Mouse (Mus musculus): Measurements from ENCODE around the gene Tfe3. TPM values are rescaled to one million over a fixed set of nuclear protein-coding genes. Genes with fewer than 3 reads are reported as not detected.
"Not testable (repeated sequence)": the region's sequence is repeated elsewhere in the genome, so short reads cannot be mapped to it uniquely, and the experiment has no call there.

The Tfe3 gene
- polyA plus RNA-seq, 1 experiment from 2014 or later, result 21.7 TPM

DNA sequence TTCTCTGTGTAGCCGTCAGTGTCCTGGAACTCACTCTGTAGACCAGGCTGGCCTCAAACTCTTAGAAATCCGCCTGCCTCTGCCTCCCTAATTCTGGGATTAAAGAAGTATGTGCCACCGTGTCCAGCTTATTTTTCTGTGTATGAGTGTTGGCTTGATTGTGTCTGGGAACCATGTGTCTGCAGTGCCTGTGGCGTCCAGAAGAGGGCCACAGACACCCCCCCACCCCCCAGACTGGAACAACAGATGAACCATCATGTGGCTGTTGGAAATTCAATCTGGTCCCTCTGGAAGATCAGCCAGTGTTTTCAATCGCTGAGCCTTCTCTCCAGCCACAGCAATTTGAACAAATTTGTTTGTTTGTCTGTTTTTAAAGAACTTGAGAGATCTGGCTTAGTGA lies 18.9 kb upstream of the Tfe3 start:
- no peaks in the 10 kb centered on the region for H3K4me1 ChIP-seq (replicated peaks; ENCODE audit: control insufficient read depth, insufficient read depth, low read length)
- ATAC-seq (ENCODE audit: low FRiP score) (no peak), DNase-seq (ENCODE audit: low spot score) (peak; percentile 14)
- no peaks in the 10 kb centered on the region for H3K27me3 ChIP-seq (ENCODE audit: control insufficient read depth, insufficient read depth, low read length)
- H3K4me3 ChIP-seq (ENCODE audit: low read depth, low read length), result no peak overlapping the region
- no peak overlapping the region for H3K4me2 ChIP-seq (replicated peaks; ENCODE audit: low read depth, low read length)
- no peak overlapping the region for H3K27ac ChIP-seq (ENCODE audit: low read depth, low read length)
- no peaks in the 10 kb centered on the region for H3K9me3 ChIP-seq (ENCODE audit: control insufficient read depth, low read length)
- WGBS, result 65% methylated on average over 5 of the region's 5 CpGs
- H3K9ac ChIP-seq (ENCODE audit: low read depth, low read length), result no peak overlapping the region
- H3K36me3 ChIP-seq (ENCODE audit: control insufficient read depth, insufficient read depth, low read length), result no peaks in the 10 kb centered on the region

DNA sequence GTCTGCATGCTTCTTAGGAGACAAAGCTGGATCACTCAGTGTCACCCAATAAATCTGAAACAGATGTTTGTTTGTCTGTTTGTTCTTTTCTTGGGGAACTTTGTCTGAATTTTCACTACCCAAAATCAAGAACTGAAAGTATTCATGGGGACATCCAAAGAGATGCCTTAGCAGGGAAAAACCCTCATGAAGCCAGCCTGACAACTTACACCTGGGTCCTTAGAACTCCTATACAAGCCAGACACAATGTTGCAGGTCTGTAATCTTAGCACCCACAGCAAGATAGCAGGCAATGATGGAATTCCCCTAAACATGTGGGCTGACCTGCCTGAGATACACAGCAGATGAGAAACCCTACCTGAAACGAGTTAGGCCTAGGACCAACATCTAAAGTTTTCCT lies 17.4 kb upstream of the Tfe3 start:
- H3K4me1 ChIP-seq (replicated peaks; ENCODE audit: control insufficient read depth, insufficient read depth, low read length), result no peaks in the 10 kb centered on the region
- no peak overlapping the region for H3K9ac ChIP-seq (ENCODE audit: low read depth, low read length)
- H3K27ac ChIP-seq (ENCODE audit: low read depth, low read length), result no peak overlapping the region
- no peak overlapping the region for H3K4me2 ChIP-seq (replicated peaks; ENCODE audit: low read depth, low read length)
- 64% methylated on average over 1 of the region's 1 CpGs for WGBS
- H3K9me3 ChIP-seq (ENCODE audit: control insufficient read depth, low read length), result no peaks in the 10 kb centered on the region
- no peaks in the 10 kb centered on the region for H3K36me3 ChIP-seq (ENCODE audit: control insufficient read depth, insufficient read depth, low read length)
- ATAC-seq (ENCODE audit: low FRiP score) (no peak), DNase-seq (ENCODE audit: low spot score) (no peak)
- H3K4me3 ChIP-seq (ENCODE audit: low read depth, low read length), result no peak overlapping the region
- no peaks in the 10 kb centered on the region for H3K27me3 ChIP-seq (ENCODE audit: control insufficient read depth, insufficient read depth, low read length)

GRCm38 (mm10) chrX:7745429-7745828 lies 16.9 kb upstream of the Tfe3 start:
- no peak overlapping the region for H3K4me2 ChIP-seq (replicated peaks; ENCODE audit: low read depth, low read length)
- 90% methylated on average over 8 of the region's 8 CpGs for WGBS
- no peak for ATAC-seq (ENCODE audit: low FRiP score)
- no peak overlapping the region for H3K27ac ChIP-seq (ENCODE audit: low read depth, low read length)
- no peaks in the 10 kb centered on the region for H3K4me1 ChIP-seq (replicated peaks; ENCODE audit: control insufficient read depth, insufficient read depth, low read length)
- H3K4me3 ChIP-seq (ENCODE audit: low read depth, low read length), result no peak overlapping the region
- no peaks in the 10 kb centered on the region for H3K27me3 ChIP-seq (ENCODE audit: control insufficient read depth, insufficient read depth, low read length)
- DNase-seq (ENCODE audit: low spot score), result no peak
- no peaks in the 10 kb centered on the region for H3K9me3 ChIP-seq (ENCODE audit: control insufficient read depth, low read length)
- H3K36me3 ChIP-seq (ENCODE audit: control insufficient read depth, insufficient read depth, low read length), result no peaks in the 10 kb centered on the region
- H3K9ac ChIP-seq (ENCODE audit: low read depth, low read length), result no peak overlapping the region

DNA sequence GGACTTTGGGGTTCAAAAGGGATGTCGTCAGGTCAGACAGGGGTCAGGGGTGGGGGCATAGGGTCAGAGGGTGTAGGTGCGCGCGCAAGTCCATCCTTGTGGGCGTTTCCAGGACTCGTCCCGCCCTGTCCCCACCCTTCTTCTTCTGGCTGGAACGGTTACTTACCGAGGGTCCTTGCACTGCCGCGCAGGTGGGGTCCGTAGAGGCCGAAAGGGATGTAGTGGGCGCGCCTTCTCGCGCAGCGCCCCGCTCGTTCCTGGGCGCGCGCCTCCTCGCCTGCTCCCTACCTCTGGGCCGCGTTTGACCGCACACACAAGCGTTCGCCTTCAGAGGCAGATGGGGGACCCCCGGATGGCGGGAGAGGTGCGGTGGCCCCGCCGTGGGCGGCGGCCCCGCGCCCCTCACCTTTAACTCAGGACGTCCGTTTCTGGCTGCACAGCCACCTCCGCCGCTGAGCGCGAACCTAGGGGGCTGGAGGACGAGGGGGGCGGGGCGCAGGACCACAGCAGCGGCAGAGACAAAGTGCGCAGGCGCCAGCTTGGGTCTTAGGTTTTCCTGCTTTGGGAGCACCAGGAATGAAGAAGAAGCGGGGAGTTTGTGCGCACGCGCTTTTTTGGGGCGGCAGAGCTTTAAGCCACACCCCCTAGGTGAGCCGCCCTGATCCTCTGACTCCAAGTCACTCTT lies 11.8 kb upstream of the Tfe3 start, which contains the start of gene Ccdc120:
Gene Ccdc120 (minus strand): TSS at position 474 of the 685 bp plus-strand sequence.
- Histone ChIP-seq H3K4me1 (replicated peaks; ENCODE audit: control insufficient read depth, insufficient read depth, low read length) (no peaks in the 10 kb centered on the region), H3K27me3 (ENCODE audit: control insufficient read depth, insufficient read depth, low read length) (no peaks in the 10 kb centered on the region), H3K36me3 (ENCODE audit: control insufficient read depth, insufficient read depth, low read length) (no peaks in the 10 kb centered on the region), H3K9ac (ENCODE audit: low read depth, low read length) (peak within 1 kb of the TSS; percentile 64), H3K4me3 (ENCODE audit: low read depth, low read length) (peak within 1 kb of the TSS; percentile 64), H3K27ac (ENCODE audit: low read depth, low read length) (no peak within 1 kb of the TSS), H3K9me3 (ENCODE audit: control insufficient read depth, low read length) (no peaks in the 10 kb centered on the region), H3K4me2 (replicated peaks; ENCODE audit: low read depth, low read length) (peak within 1 kb of the TSS; percentile 48)
- DNase-seq (ENCODE audit: low spot score), result peak; percentile 87
- WGBS, result 9% methylated on average over 47 of the region's 56 CpGs
- ATAC-seq (ENCODE audit: low FRiP score), result peak; percentile 79

DNA sequence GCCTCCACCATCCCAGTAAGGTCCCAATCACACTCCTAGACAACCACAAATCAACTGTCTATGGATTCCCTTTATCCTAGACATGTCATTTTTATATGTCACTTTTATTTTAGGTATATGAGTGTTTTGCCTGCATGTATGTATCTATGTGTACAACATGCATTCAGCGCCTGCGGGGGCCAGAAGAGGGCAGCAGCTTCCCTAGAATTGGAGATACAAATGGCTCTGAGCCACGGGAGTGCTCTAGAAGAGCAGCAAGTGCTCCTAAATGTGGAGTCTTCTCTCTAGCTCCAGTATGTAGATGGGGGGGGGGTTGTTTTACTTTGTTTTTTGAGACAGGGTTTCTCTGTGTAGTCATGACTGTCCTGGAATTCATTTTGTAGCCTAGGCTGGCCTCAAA lies 8.7 kb upstream of the Tfe3 start:
- H3K9ac ChIP-seq (ENCODE audit: low read depth, low read length); H3K4me1 ChIP-seq (replicated peaks; ENCODE audit: control insufficient read depth, insufficient read depth, low read length); ATAC-seq (ENCODE audit: low FRiP score); H3K36me3 ChIP-seq (ENCODE audit: control insufficient read depth, insufficient read depth, low read length); H3K9me3 ChIP-seq (ENCODE audit: control insufficient read depth, low read length); H3K4me2 ChIP-seq (replicated peaks; ENCODE audit: low read depth, low read length); DNase-seq (ENCODE audit: low spot score); H3K27ac ChIP-seq (ENCODE audit: low read depth, low read length); H3K27me3 ChIP-seq (ENCODE audit: control insufficient read depth, insufficient read depth, low read length); H3K4me3 ChIP-seq (ENCODE audit: low read depth, low read length): not testable (repeated sequence)
- WGBS, result 19% methylated on average over 3 of the region's 3 CpGs

GRCm38 (mm10) chrX:7762921-7763197 lies 499 bp downstream of the Tfe3 start:
- Histone ChIP-seq H3K27me3 (ENCODE audit: control insufficient read depth, insufficient read depth, low read length) (no peaks in the 10 kb centered on the region), H3K4me1 (replicated peaks; ENCODE audit: control insufficient read depth, insufficient read depth, low read length) (no peaks in the 10 kb centered on the region), H3K9ac (ENCODE audit: low read depth, low read length) (peak overlapping the region; percentile 57), H3K4me2 (replicated peaks; ENCODE audit: low read depth, low read length) (peak overlapping the region; percentile 64), H3K27ac (ENCODE audit: low read depth, low read length) (peak overlapping the region; percentile 51; the same call in 1 of the 2 replicates), H3K4me3 (ENCODE audit: low read depth, low read length) (peak overlapping the region; percentile 65), H3K36me3 (ENCODE audit: control insufficient read depth, insufficient read depth, low read length) (no peaks in the 10 kb centered on the region), H3K9me3 (ENCODE audit: control insufficient read depth, low read length) (no peaks in the 10 kb centered on the region)
- DNase-seq (ENCODE audit: low spot score), result no peak
- WGBS, result 22% methylated on average over 13 of the region's 21 CpGs
- no peak; the same call in 1 of the 2 replicates for ATAC-seq (ENCODE audit: low FRiP score)

DNA sequence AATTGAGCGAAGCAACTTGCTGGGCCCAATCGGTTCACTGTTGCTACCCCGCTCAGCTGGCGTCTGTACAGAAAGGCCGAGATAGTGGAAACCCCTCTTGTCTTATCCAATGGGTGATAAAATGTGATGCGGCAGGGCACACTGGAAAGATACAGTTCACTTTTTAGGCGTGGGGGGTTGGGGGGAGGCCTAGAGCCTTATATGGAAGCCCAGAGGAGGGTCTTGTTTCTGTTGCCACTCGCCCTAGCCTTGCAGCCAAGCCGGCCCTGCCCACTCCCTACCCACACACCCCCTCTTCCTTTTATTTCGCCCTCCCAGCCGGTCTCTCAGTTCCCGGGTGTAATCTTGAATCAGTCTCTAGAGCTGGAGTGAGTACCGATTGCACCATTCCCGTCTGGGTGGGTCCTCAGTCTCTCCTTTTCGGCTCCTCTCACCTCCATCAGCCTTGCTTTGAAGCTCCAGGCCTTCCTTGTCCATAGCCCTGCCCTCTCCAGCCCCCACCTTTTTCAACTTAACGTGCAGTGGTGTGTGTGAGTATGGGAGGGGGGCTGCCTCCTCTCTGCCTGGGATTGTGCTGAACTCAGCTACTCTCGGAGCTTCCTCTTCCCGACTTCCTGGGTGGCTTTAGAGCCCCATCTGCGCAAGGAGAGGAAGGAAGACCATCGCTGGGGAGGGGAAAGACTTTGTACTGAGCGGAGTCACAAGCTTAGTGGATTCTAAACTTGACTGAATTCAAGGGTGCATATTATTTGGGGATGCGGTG lies 1.5 kb downstream of the Tfe3 start:
- Histone ChIP-seq H3K4me3 (ENCODE audit: low read depth, low read length) (peak overlapping the region; percentile 65), H3K4me1 (replicated peaks; ENCODE audit: control insufficient read depth, insufficient read depth, low read length) (no peaks in the 10 kb centered on the region), H3K36me3 (ENCODE audit: control insufficient read depth, insufficient read depth, low read length) (no peaks in the 10 kb centered on the region), H3K27me3 (ENCODE audit: control insufficient read depth, insufficient read depth, low read length) (no peaks in the 10 kb centered on the region), H3K9me3 (ENCODE audit: control insufficient read depth, low read length) (no peaks in the 10 kb centered on the region), H3K9ac (ENCODE audit: low read depth, low read length) (peak overlapping the region; percentile 45; the same call in 1 of the 2 replicates), H3K27ac (ENCODE audit: low read depth, low read length) (no peak overlapping the region), H3K4me2 (replicated peaks; ENCODE audit: low read depth, low read length) (peak overlapping the region; percentile 64)
- DNase-seq (ENCODE audit: low spot score) (peak; percentile 33), ATAC-seq (ENCODE audit: low FRiP score) (no peak)
- WGBS, result 12% methylated on average over 20 of the region's 22 CpGs

DNA sequence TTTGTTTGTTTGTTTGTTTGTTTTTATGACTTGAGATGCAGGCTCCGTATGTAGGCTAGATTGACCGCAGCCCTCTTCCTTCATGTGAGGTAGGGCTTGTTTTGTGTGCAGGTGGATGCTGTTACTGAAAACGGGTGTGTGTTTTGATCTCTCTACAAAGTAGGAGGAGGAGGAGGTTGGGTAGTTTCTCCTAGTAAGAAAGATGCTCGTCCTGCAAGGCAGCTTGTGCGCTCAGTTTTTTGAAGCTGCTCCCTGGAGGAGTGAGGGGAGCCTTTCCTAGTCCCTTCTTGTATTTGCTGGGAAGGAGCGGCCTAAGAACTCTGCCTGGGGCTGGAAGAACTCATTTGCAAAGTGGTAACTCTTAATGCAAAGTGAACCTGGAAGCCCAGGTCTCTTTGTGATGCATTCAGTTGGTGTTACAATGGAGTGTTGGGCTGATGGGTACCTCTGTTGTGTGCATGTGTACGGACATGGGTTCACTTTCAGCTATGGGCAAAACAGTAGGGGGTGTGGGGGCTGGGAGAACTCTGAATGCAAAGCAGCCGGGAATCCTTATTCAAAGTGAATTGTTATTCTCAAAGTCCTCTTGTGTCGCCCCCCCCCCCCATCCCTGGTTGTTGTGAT lies 2.4 kb downstream of the Tfe3 start:
- ATAC-seq (ENCODE audit: low FRiP score) (no peak), DNase-seq (ENCODE audit: low spot score) (peak; percentile 5)
- Histone ChIP-seq H3K4me1 (replicated peaks; ENCODE audit: control insufficient read depth, insufficient read depth, low read length) (no peaks in the 10 kb centered on the region), H3K36me3 (ENCODE audit: control insufficient read depth, insufficient read depth, low read length) (no peaks in the 10 kb centered on the region), H3K27ac (ENCODE audit: low read depth, low read length) (no peak overlapping the region), H3K27me3 (ENCODE audit: control insufficient read depth, insufficient read depth, low read length) (no peaks in the 10 kb centered on the region), H3K9me3 (ENCODE audit: control insufficient read depth, low read length) (no peaks in the 10 kb centered on the region), H3K4me3 (ENCODE audit: low read depth, low read length) (peak overlapping the region; percentile 65), H3K4me2 (replicated peaks; ENCODE audit: low read depth, low read length) (peak overlapping the region; percentile 64), H3K9ac (ENCODE audit: low read depth, low read length) (no peak overlapping the region; the same call in 1 of the 2 replicates)
- WGBS, result 17% methylated on average over 9 of the region's 9 CpGs
